Mouse (Mus musculus) gastrocnemius, postnatal 36 days (tissue): Measurements from ENCODE around the gene Hist1h4b. TPM values are rescaled to one million over a fixed set of nuclear protein-coding genes. Genes with fewer than 3 reads are reported as not detected.
"Not testable (repeated sequence)": the region's sequence is repeated elsewhere in the genome, so short reads cannot be mapped to it uniquely, and the experiment has no call there.

Source experiments
- DNase-seq, 2 experiments: peaks; one replicate each; pipeline ENCODE4 v3.0.0; 2022
- intact Hi-C: fragments of 180-260 bp; cut with DNase I; formaldehyde crosslinking; loops from one replicate; pipeline ENCODE4 v1.15.1; 2025
- long read RNA-seq, 2 experiments: library from polyadenylated mRNA; stranded (forward); transcript quantifications; one replicate each; pipeline ENCODE4 v2.0.0; 2021
- total RNA-seq, 2 experiments: library from RNA; stranded (reverse); gene quantifications; 2 replicates each; pipeline ENCODE4 v1.2.3; 2021

Hist1h4b gene
- total RNA-seq = 1 to 10 TPM; 5.8 to 8.4 TPM
- long read RNA-seq, experiment 1 = 0 reads
- long read RNA-seq, experiment 2 = 0 reads

DNA sequence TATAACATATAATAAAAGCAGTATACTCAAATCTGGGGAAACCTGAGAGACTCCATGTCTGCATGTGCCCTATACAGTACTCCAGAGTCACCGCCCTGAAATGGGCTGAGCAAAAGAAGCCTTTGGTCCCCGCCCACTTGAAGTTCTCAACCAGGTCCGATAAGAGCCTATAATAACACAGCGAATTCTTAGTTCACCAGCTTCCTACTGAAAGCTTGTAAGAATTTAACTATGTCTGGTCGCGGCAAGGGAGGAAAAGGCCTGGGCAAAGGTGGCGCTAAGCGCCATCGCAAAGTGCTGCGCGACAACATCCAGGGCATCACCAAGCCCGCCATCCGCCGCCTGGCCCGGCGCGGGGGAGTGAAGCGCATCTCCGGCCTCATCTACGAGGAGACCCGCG is at the start of gene Hist1h4b:
TSS of gene Hist1h4b (plus strand) at position 224 of the 400 bp plus-strand sequence.
- intact Hi-C loops = loop anchor here (10.0 kb wide), 1 partner anchor 1712 kb away; the partner anchor contains the start of genes Hist1h2ag, Hist1h2bj and Hist1h4i
- DNase-seq = peak; percentile 47 to 70

DNA sequence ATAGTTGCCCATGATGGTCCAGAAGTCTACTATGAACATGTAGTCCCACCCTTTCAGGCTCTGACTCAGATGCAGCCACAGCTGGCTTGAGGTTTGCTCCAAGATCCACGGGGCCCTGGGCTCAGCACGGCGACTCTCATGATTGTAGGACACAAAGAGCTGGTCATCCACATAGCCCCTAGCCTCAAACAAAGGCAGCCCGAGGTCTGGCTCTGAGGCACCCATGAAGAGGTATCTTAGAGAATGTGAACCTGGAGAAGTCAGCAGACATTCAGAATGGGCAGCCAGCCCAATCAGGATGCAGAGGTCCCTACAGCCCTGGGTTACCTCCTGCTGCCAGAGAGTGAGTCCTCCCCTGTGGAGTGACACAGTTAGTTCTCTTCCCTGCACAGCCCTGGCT is 48.8 kb upstream of the Hist1h4b start:
- DNase-seq = no peak
- intact Hi-C loops = no loop called here

DNA sequence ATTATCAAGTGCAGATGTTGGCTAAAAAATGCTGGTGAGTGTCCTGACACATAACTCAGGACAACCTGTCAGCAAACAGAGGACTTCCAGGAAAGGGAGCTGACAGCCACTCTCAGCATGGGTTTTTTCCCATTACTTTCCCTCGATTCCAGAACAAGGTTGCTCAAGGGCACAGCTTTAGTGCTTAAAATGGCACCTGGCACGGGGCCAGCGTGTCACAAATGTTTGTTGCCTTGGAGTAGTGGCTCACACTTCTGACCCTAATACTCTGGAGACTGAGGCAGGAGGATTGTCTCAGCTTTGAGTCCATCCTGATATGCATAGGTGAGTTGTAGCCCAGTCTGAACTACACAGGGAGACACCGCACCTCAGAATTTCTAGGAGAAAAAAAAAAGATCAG is 48.2 kb upstream of the Hist1h4b start:
- intact Hi-C loops = no loop called here
- no peak for DNase-seq

DNA sequence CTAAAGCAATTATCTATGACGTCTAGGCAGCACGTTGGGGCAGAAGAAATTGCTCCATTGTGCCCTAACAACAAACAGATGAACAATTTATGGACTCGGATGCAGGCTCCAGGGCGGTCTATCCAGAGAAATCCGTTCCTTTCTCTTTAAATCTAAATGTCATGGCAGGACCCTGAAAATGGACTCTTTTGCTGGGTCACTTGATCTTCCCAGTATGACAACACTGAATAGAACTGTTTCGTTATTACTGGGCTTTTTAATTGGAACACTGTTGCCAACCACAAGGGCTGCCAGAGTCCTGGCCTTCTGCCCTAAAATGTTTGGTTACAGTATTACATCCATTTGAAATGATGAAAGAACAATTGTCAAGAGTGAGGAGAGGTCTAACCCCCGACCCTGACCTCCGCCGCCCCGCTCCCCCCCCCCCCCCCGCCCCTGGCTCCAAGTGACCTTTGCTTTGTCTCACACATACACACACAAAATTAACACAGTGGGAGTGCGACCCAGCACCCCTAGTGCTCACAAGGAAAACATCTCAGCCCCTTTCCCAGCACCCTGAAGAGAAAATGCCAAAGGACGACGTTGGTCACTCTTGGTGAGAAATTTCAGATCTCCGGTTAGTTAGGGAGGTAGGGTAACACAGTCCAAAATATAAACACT is 47.0 kb upstream of the Hist1h4b start:
- DNase-seq = no peak
- intact Hi-C loops = no loop called here

DNA sequence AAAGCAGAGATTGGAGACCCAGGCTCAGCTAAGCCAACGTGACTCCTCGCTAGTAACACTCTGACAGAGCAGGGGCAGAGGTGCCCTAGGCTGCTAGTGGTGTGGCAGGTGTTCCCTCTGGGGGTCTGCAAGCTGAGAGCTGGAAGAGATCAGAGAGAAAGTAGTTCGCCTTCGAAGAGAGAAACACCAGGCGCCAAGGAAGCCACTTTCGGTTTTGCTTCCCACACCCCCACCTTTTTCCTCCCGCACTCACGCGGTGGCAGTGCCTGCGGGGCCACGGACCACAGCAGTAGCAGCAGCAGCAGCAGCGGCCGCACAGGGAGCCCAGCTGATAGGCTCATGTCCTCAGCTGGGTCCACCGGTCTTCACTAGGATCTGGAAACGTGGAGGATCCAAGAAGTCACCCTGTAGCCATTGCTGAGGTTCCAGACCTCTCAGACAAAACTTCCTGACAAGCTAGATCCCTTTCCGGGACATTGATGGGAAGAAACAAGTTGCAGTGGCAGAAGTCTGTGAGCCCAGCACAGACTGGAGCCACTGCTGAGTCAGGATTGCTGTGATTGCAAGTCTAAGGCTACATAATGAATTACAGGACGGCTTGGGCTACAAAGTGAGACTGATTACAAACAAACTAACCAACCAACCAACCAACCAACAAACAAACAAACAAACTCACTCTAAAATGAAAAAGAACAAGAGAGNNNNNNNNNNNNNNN is 46.3 kb upstream of the Hist1h4b start, which contains the start of gene Hfe:
TSS of gene Hfe (minus strand) at position 481 of the 716 bp plus-strand sequence.
- DNase-seq = peak; percentile 30 to 42
- intact Hi-C loops = no loop called here

DNA sequence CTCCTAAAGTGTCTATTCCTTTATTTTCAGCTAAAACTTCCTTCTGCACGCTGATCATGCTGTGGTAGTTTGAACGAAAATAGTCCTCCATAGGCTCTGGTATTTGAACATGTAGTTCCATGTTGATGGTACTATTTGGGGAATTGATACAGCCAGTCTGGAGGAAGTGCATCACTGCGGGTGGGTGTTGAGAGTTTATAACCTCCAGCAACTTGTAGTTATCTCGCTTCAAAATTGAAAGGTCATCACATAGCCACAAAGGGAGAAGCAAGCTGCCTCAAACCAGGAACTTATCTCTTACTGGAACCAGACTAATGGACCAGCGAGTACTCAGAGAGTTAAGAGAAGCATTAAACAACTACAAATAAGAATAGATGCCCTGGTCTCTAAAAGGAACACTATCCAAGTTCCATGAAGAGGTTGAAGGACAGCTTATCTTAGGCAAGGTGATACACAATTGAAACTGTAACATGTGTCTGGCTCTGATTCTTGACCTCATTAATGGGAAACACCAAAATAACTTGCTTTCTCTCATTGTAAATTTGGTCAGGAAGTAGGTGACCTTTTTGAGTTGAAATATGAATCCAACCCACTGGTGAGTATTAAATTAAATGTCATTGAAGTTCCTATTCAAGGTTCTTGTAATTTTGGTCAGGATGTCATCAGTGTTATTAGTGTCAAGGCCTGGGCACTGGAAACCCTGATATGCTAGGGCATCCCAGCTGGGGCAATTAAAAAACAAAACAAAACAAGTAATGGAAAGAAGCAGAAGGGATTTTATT is 40.4 kb upstream of the Hist1h4b start:
- no peak for DNase-seq
- intact Hi-C loops = no loop called here

DNA sequence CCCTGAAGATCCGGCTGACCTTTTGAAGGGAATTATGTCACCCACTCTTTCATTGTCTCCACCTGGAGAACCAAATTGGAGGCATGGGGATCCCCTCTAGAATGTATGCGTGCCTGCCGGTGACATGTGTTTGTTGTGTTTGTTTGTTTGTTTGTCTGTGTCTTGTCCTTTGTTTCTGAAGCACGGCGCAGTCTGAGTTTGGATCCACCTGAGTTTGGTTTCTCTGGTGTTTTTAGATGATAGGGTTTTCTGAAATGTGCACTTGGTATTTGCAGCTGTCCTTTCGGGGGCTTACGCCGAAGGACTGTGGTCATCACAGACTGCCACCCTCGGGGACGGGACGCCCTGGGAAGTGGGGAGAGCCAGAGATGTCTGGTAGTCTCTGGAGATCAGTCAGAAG is 39.6 kb upstream of the Hist1h4b start:
- intact Hi-C loops = no loop called here
- DNase-seq = no peak

DNA sequence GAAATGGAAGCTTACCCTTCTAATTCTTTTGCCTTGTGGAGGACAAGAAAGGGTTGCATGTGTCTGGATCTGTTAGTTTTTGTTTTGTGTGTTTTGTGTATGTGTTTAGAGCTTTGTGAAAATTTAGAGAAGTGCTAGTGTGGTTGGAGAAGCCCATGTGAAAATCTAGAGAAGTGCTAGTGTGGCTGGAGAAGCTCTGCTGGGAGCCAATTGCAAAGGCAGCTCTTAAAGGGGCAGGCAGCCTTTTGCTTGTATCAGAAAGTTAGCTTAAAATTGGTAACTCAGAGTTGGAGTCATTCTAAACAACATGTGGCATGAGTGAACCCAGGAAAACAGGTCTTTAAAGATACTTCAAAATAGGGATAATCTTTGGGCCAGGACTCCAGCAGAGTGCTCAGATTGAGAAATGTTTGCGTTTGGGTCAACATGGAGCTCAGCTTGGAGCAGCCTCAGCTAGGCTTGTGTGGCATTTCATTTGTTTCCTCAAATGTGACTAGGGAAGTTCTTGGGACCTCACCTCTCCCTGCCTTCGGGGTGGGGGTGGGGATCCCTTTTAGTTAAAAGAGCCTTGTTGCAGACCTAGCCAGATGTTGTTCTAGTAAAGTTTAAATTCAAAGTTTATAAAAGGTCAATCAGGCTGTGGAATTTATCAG is 39.1 kb upstream of the Hist1h4b start:
- DNase-seq, intact Hi-C loops: not testable (repeated sequence)

DNA sequence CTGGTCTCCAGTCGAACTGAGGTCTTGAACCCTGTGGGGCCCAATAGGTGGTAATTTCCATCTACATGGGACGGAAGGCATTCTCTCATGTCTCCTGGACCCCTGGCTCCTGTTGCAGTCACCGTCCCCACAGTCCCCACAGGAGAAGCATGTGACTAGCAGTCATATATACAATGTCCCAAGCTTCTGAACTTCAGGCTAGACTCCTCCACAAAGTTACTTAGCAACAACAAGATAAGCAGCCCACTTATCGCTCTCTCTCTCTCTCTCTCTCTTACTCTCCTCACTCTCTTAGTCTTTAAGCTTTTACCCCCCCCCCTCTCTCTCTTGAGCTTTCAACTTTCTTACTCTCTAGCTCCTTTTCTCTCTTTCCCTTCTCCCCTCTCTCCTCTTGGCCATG is 32.6 kb upstream of the Hist1h4b start:
- intact Hi-C loops = no loop called here
- DNase-seq = no peak

DNA sequence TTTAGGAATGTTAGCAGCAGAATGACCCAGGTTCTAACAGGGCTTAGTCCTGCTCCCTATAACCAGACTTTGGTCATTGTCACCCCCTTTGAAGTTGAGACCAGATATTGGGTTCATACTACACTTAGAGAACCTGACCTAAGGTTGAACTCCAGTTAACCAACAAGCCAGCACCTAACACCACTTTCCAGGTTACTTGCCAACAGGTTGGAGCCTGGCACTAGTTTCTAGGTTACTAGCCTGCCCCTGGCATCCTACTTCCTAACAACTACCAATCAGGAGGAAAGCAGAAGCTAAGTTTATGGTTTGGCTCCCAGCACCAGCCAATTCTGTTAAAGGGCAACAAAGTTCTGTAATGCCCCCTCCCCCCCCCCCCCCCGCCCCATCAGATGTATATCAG is 31.6 kb upstream of the Hist1h4b start:
- DNase-seq = no peak
- intact Hi-C loops = no loop called here

DNA sequence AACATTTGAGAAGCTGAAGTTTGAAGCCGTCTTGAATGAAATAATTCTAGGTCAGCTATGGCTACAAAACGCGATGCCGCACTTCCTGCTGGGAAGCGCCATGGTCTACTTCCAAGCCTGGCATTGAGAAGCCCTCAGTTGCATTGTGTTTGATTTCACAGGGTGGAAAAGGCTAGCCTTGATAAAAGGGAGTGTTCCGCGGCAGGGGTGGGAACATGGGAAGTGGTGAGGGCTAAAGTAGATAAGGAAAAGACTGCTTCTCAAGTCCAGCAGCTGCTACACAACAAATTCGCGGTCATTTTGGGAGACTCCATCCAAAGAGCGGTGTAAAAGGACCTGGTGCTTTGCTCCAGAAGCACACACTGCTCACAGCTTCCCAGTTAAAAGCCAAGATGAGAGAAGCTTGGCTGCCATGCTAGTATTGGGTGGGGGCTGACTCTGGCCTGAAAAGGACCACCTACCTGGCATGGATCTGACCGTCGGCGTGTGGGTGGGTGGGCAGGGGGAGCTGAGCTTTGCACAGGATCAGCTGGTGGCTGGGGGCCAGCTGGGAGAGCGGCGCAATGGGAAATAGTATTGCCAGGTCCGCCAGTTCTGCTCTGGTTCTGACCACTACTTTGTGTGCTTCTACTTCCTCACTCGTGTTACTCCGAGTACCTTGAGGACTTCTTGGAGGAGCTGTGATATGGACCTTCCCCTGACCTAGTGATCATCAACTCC is 28.2 kb upstream of the Hist1h4b start:
- intact Hi-C loops = no loop called here
- DNase-seq = no peak

DNA sequence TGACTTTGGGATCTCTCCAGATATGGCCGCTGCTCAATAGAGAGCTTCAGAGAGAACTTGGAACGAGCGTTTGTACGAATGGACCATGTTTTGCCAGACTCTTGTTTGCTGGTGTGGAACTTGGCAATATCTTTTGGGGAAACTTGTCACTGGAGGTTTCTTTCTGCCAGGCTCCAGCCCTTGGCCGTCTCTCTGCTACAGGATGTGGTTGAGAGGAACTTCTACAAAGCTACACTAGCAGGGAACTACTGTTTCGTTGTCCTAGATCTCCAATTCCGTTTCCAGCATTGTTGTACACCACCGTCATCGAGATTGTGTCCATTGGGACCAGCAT is 27.7 kb upstream of the Hist1h4b start:
- intact Hi-C loops = no loop called here
- no peak for DNase-seq

DNA sequence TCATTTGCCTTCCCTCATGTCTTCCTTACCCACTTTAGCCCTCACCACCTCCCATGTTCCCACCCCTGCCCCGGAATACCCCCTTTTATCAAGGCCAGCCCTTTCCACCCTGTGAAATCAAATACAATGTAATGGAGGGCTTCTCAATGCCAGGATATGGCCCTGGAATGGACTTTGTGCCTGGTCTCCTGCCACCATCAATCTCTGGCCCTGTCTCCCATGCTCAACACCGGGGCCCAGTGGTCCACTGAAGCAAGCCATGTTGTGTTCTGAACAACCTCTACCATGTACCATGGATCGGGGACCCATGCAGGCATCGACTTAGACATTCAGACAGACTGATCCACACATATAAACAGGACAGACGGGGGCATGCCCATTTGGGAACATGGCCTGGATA is 27.1 kb upstream of the Hist1h4b start:
- intact Hi-C loops = loop anchor here (10.0 kb wide), 1 partner anchor 105 kb away; the partner anchor contains the start of genes Hist1h1e and Hist1h2be
- no peak for DNase-seq

DNA sequence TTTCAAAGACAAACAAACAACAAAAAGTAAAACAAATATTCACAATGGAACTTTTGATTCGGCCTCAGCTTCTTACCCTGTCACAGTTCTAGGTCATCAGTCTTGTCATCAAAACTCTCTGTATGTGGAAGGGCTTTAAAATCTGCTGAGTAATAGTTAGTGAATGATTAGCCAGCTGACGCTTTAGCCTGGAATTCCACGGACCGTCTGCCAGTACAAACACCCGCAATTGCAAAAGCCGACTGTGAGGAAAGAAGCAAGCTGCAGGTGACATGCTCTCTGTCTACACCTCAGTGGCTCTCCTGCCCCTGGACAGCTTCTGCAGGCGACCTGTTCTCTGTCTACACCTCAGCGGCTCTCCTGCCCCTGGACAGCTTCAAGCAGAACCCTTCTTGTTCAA is 26.3 kb upstream of the Hist1h4b start:
- DNase-seq = no peak
- intact Hi-C loops = loop anchor here (10.0 kb wide), 1 partner anchor 106 kb away; the partner anchor contains the start of genes Hist1h1e and Hist1h2be

DNA sequence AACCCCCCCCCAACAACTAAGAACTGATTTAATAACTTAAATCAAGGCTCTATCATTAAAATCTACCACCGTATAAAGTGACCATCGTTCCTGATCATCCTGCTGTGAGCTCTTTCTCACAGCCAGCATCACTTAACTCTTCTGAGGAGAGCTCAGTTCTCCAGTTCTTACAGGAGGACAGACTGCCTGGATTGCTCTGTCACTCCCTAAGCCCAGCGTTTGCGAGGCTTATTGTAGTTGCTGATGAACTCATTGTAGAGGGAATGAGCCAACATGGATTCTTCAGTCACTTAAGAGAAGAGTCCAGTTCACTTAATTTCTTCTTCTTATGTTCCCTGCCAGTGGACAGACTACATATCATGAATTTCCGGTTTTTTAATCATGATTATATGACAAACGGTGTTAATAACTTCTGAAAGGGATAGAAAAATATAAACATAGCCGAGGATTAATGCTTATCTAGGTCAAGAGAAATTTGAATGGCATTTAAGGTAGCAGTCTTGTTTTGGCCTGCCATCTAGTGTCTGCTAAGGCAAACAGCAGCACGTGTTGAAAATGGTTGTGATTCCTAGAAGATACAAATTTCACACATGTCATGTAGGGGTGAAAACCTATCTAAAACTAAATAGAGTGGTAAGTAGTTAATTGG is 24.5 kb upstream of the Hist1h4b start:
- DNase-seq = no peak
- intact Hi-C loops = loop anchor here (1.0 to 10.0 kb wide), 2 partner anchors 31 to 107 kb away; partner anchors contain the start of genes Hist1h1e and Hist1h2be

DNA sequence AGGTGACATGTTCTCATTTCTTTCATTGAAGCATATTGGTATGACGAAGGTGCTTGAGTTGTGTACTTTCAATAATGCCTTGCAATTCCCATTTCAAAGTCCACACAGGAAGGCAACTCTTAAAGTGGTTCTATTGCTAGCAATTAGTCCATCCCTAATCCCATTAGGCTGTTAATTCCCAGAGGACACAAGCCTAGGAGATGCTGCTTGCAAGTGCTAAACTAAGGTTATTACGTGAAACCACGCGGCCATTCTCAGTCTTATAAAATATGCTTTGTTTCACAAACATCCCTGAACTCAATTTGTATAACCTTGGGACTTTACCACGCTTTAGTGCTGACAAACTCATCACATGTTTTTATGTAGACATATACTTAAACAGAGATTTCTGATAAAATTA is 19.7 kb upstream of the Hist1h4b start:
- DNase-seq = no peak
- intact Hi-C loops = loop anchor here (10.0 kb wide), 1 partner anchor 112 kb away; the partner anchor contains the start of genes Hist1h1e and Hist1h2be

DNA sequence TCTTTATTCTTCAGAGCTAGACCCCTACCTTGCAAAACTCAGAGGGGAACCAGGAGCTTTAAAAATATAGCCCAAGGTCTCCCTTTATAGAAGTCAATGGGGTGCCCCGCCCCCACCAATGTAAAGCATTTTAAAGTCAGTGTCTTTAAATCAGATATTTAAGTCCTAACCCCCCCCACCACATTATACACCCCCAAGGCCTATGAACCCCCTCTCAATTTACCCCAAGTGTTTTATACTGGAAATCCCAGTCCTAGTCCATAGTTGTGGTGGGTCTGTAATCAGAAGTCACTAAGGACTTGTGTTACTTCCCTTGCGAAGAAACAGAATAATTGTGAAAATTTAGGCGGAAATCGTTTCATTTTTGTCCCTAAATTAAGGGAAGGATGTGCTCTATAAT is 18.8 kb upstream of the Hist1h4b start:
- intact Hi-C loops = loop anchor here (10.0 kb wide), 1 partner anchor 113 kb away; the partner anchor contains the start of genes Hist1h1e and Hist1h2be
- DNase-seq = no peak

DNA sequence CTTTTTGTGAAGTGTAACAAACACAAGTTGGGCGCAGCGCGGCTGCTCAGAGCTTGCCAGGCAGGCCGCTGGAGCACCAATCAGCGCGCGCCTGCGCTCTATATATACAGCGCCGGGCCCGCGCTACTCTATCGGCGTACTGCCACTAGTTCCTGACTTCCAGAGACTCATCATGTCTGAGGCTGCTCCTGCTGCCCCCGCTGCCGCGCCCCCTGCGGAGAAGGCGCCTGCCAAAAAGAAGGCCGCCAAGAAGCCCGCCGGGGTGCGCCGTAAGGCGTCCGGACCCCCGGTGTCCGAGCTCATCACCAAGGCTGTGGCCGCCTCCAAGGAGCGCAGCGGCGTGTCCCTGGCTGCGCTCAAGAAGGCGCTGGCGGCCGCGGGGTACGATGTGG is 18.1 kb upstream of the Hist1h4b start, which contains the start of gene Hist1h1c:
TSS of gene Hist1h1c (plus strand) at position 132 of the 392 bp plus-strand sequence.
- intact Hi-C loops = loop anchor here (10.0 kb wide), 1 partner anchor 114 kb away; the partner anchor contains the start of genes Hist1h1e and Hist1h2be
- DNase-seq = peak; percentile 82 to 86
